Mouse (Mus musculus): ENCODE measurements around the gene Otud5. TPM values are rescaled to one million over a fixed set of nuclear protein-coding genes. Genes with fewer than 3 reads are reported as not detected.
"Not testable (repeated sequence)": the region's sequence is repeated elsewhere in the genome, so short reads cannot be mapped to it uniquely, and the experiment has no call there.

Gene Otud5
- 53.8 and 55.8 TPM in 2 replicates for polyA plus RNA-seq (2015; fragmentation: Nextera tagmentation; extraction: Ambion mirVana)

GRCm38 (mm10) chrX:7841163-7842162, at the start of gene Otud5:
Gene Otud5, plus strand, starts transcription at chrX:7841364.
- Histone ChIP-seq H3K4me1 (peaks cover 32% of the 10 kb centered on the region), H3K27me3 (no peaks in the 10 kb centered on the region), H3K9me3 (no peaks in the 10 kb centered on the region), H3K4me3 (peak within 1 kb of the TSS; percentile 80), H3K9ac (replicated peaks) (peak within 1 kb of the TSS; percentile 81), H3K4me2 (replicated peaks) (peak within 1 kb of the TSS; percentile 64), H3K27ac (replicated peaks) (peak within 1 kb of the TSS; percentile 94), H3K36me3 (no peaks in the 10 kb centered on the region)
- 19% methylated on average over 74 of the region's 74 CpGs for WGBS
- ATAC-seq (replicated peaks) = peak; percentile 98

- WGBS = 56% methylated on average over 3 of the region's 3 CpGs
- Histone ChIP-seq H3K27ac (replicated peaks) (no peak overlapping the region), H3K4me3 (no peak overlapping the region), H3K27me3 (no peaks in the 10 kb centered on the region), H3K4me2 (replicated peaks) (no peak overlapping the region), H3K9me3 (no peaks in the 10 kb centered on the region), H3K9ac (replicated peaks) (no peak overlapping the region), H3K4me1 (peaks cover 10% of the 10 kb centered on the region), H3K36me3 (0 out of 2 replicates have a peak, but pooled peaks cover 9% of the 10 kb centered on the region)
- ATAC-seq (replicated peaks) = no peak
Measured at GRCm38 (mm10) chrX:7793361-7793760, 47.8 kb upstream of the Otud5 start.

GRCm38 (mm10) chrX:7795016-7795415, 46.1 kb upstream of the Otud5 start:
- ATAC-seq (replicated peaks) = no peak
- Histone ChIP-seq H3K4me3 (no peak overlapping the region), H3K4me1 (peaks cover 10% of the 10 kb centered on the region), H3K27me3 (no peaks in the 10 kb centered on the region), H3K27ac (replicated peaks) (no peak overlapping the region), H3K4me2 (replicated peaks) (no peak overlapping the region), H3K36me3 (peaks cover 17% of the 10 kb centered on the region; the same call in 1 of the 2 replicates), H3K9me3 (no peaks in the 10 kb centered on the region), H3K9ac (replicated peaks) (no peak overlapping the region)
- 36% methylated on average over 7 of the region's 7 CpGs for WGBS

- Histone ChIP-seq H3K27ac (replicated peaks) (no peak overlapping the region), H3K4me3 (no peak overlapping the region), H3K36me3 (peaks cover 29% of the 10 kb centered on the region; the same call in 1 of the 2 replicates), H3K9ac (replicated peaks) (no peak overlapping the region), H3K27me3 (no peaks in the 10 kb centered on the region), H3K9me3 (no peaks in the 10 kb centered on the region), H3K4me1 (no peaks in the 10 kb centered on the region), H3K4me2 (replicated peaks) (no peak overlapping the region)
- WGBS = 91% methylated on average over 3 of the region's 3 CpGs
- ATAC-seq (replicated peaks) = no peak
Measured at GRCm38 (mm10) chrX:7797327-7797726, 43.8 kb upstream of the Otud5 start.

- H3K4me2 ChIP-seq (replicated peaks); H3K4me1 ChIP-seq; ATAC-seq (replicated peaks); H3K9ac ChIP-seq (replicated peaks); H3K27me3 ChIP-seq; H3K4me3 ChIP-seq; H3K27ac ChIP-seq (replicated peaks); H3K9me3 ChIP-seq: not testable (repeated sequence)
- WGBS = 83% methylated on average over 2 of the region's 2 CpGs
- H3K36me3 ChIP-seq = peaks cover 36% of the 10 kb centered on the region
Measured at GRCm38 (mm10) chrX:7802157-7802556, 39.0 kb upstream of the Otud5 start.

- ATAC-seq (replicated peaks); H3K4me2 ChIP-seq (replicated peaks); H3K27me3 ChIP-seq; H3K9ac ChIP-seq (replicated peaks); H3K9me3 ChIP-seq; H3K4me1 ChIP-seq; H3K27ac ChIP-seq (replicated peaks); H3K4me3 ChIP-seq: not testable (repeated sequence)
- 53% methylated on average over 8 of the region's 8 CpGs for WGBS
- H3K36me3 ChIP-seq = peaks cover 36% of the 10 kb centered on the region; the same call in 1 of the 2 replicates
Measured at GRCm38 (mm10) chrX:7815016-7815415, 26.1 kb upstream of the Otud5 start.

- Histone ChIP-seq H3K4me3 (peak within 1 kb of the TSS; percentile 42), H3K4me1 (no peaks in the 10 kb centered on the region), H3K27ac (replicated peaks) (no peak within 1 kb of the TSS), H3K4me2 (replicated peaks) (peak within 1 kb of the TSS; percentile 49), H3K27me3 (no peaks in the 10 kb centered on the region), H3K9me3 (no peaks in the 10 kb centered on the region), H3K9ac (replicated peaks) (peak within 1 kb of the TSS; percentile 48), H3K36me3 (0 out of 2 replicates have a peak, but pooled peaks cover 13% of the 10 kb centered on the region)
- WGBS = 36% methylated on average over 20 of the region's 24 CpGs
- peak; percentile 68 for ATAC-seq (replicated peaks)
Measured at GRCm38 (mm10) chrX:7821865-7822779, 19.0 kb upstream of the Otud5 start, which contains the start of gene Kcnd1. Gene Kcnd1, plus strand, starts transcription at chrX:7822289.

GRCm38 (mm10) chrX:7837146-7837545, 4.0 kb upstream of the Otud5 start:
- Histone ChIP-seq H3K27me3 (no peaks in the 10 kb centered on the region), H3K4me1 (no peaks in the 10 kb centered on the region), H3K27ac (replicated peaks) (no peak overlapping the region), H3K4me3 (no peak overlapping the region), H3K4me2 (replicated peaks) (no peak overlapping the region), H3K36me3 (no peaks in the 10 kb centered on the region), H3K9me3 (no peaks in the 10 kb centered on the region), H3K9ac (replicated peaks) (no peak overlapping the region)
- no peak for ATAC-seq (replicated peaks)
- WGBS = 95% methylated on average over 1 of the region's 1 CpGs

- no peak for ATAC-seq (replicated peaks)
- Histone ChIP-seq H3K27ac (replicated peaks) (peak overlapping the region; percentile 94), H3K4me3 (peak overlapping the region; percentile 80), H3K4me2 (replicated peaks) (peak overlapping the region; percentile 40), H3K36me3 (no peaks in the 10 kb centered on the region), H3K27me3 (no peaks in the 10 kb centered on the region), H3K9ac (replicated peaks) (no peak overlapping the region), H3K4me1 (peaks cover 30% of the 10 kb centered on the region), H3K9me3 (no peaks in the 10 kb centered on the region)
- WGBS = 23% methylated on average over 7 of the region's 7 CpGs
Measured at GRCm38 (mm10) chrX:7840842-7841162, 362 bp upstream of the Otud5 start.

- no peaks in the 10 kb centered on the region for H3K36me3 ChIP-seq
- 20% methylated on average over 42 of the region's 42 CpGs for WGBS
- peak overlapping the region; percentile 64 for H3K4me2 ChIP-seq (replicated peaks)
- H3K4me1 ChIP-seq = peaks cover 32% of the 10 kb centered on the region
- H3K9ac ChIP-seq (replicated peaks) = peak overlapping the region; percentile 81
- no peaks in the 10 kb centered on the region for H3K9me3 ChIP-seq
- ATAC-seq (replicated peaks) = no peak
- no peaks in the 10 kb centered on the region for H3K27me3 ChIP-seq
- peak overlapping the region; percentile 94 for H3K27ac ChIP-seq (replicated peaks)
- peak overlapping the region; percentile 80 for H3K4me3 ChIP-seq
Measured at GRCm38 (mm10) chrX:7842318-7842717, 1.2 kb downstream of the Otud5 start.

GRCm38 (mm10) chrX:7847845-7848244, 6.7 kb downstream of the Otud5 start:
- Histone ChIP-seq H3K4me3 (no peak overlapping the region), H3K4me2 (replicated peaks) (no peak overlapping the region), H3K36me3 (peaks cover 3% of the 10 kb centered on the region; the same call in 1 of the 2 replicates), H3K9me3 (no peaks in the 10 kb centered on the region), H3K27ac (replicated peaks) (no peak overlapping the region), H3K27me3 (no peaks in the 10 kb centered on the region), H3K4me1 (peaks cover 28% of the 10 kb centered on the region), H3K9ac (replicated peaks) (no peak overlapping the region)
- WGBS = 50% methylated on average over 2 of the region's 2 CpGs
- no peak for ATAC-seq (replicated peaks)

- Histone ChIP-seq H3K9ac (replicated peaks) (no peak overlapping the region), H3K4me2 (replicated peaks) (no peak overlapping the region), H3K9me3 (no peaks in the 10 kb centered on the region), H3K4me3 (no peak overlapping the region), H3K27ac (replicated peaks) (no peak overlapping the region), H3K27me3 (no peaks in the 10 kb centered on the region), H3K36me3 (peaks cover 3% of the 10 kb centered on the region), H3K4me1 (no peaks in the 10 kb centered on the region)
- no peak for ATAC-seq (replicated peaks)
- WGBS = 41% methylated on average over 2 of the region's 2 CpGs
Measured at GRCm38 (mm10) chrX:7854578-7854977, 13.4 kb downstream of the Otud5 start.

Measured in forebrain, embryonic 15.5 days (tissue).